Mouse (Mus musculus): ENCODE measurements at regions not wholly inside any gene's neighbourhood (a gene's known extent, or its start where the extent isn't known, plus 50 kb on each side); places are given as distances from the start of the nearest gene placed in this dataset.

DNA sequence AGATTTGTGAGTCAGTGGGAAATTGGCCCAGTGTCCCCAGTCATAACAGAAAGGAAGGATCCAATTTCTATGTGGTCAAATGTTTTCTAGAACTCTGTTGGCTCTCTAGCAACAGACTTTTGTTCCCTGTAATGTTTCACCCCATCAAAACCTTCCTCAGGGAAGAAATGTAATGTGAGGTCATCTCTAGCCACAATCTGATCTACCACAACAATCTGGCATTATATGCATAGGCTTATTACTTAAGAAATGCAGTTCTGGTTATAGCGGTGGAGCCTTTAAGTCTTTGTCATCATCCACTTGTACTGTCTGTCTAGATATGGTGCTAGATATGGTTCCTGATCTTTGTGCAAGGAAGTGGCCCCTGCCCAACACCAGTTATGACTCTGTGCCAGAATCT is 178.4 kb upstream of the Pdzrn3 start:
- peaks cover 8% of the 10 kb centered on the region for H3K4me1 ChIP-seq
- ATAC-seq: no peak
- no peak overlapping the region for H3K4me2 ChIP-seq
- H3K27me3 ChIP-seq: no peaks in the 10 kb centered on the region
- no peaks in the 10 kb centered on the region for H3K36me3 ChIP-seq (ENCODE audit: poor library complexity, severe bottlenecking)
- H3K9ac ChIP-seq: no peak overlapping the region
- no peaks in the 10 kb centered on the region for H3K9me3 ChIP-seq (replicated peaks)
- H3K27ac ChIP-seq: no peak overlapping the region
- 98% methylated on average over 1 of the region's 1 CpGs for WGBS
- H3K4me3 ChIP-seq: no peak overlapping the region

DNA sequence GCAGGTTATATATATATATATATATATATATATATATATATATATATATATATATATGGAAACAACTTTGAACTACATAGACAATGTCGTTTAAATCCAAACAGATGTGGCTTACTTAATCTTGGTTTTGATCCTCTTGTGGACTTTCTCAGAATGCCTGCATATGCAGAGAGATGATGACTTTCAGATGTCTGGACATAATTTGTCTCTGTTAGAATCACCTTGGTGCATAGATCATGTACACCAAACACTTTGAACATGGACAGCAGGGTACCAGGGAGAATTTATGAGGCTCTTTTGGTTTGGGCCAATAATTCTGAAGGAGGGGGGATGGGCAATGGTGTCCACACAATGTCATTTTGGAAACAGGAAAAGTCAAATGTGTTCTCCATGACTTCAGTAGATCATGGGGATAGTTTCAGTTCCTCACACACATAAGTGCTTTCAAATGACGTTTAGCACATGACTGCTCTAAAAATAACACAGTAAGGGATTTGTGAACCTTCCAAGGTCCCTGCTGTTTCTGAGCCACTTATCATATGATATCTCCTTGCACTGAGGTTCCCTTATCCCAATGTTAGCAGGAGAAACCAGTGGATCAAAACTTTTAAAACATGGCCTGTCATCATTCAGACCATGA is 177.4 kb upstream of the Pdzrn3 start:
- no peak overlapping the region for H3K27ac ChIP-seq
- H3K4me3 ChIP-seq: no peak overlapping the region
- no peak for ATAC-seq
- H3K4me1 ChIP-seq: peaks cover 18% of the 10 kb centered on the region
- H3K27me3 ChIP-seq: no peaks in the 10 kb centered on the region
- H3K9ac ChIP-seq: no peak overlapping the region
- no peaks in the 10 kb centered on the region for H3K36me3 ChIP-seq (ENCODE audit: poor library complexity, severe bottlenecking)
- no peak overlapping the region for H3K4me2 ChIP-seq
- WGBS: 64% methylated on average over 2 of the region's 2 CpGs
- no peaks in the 10 kb centered on the region for H3K9me3 ChIP-seq (replicated peaks)

DNA sequence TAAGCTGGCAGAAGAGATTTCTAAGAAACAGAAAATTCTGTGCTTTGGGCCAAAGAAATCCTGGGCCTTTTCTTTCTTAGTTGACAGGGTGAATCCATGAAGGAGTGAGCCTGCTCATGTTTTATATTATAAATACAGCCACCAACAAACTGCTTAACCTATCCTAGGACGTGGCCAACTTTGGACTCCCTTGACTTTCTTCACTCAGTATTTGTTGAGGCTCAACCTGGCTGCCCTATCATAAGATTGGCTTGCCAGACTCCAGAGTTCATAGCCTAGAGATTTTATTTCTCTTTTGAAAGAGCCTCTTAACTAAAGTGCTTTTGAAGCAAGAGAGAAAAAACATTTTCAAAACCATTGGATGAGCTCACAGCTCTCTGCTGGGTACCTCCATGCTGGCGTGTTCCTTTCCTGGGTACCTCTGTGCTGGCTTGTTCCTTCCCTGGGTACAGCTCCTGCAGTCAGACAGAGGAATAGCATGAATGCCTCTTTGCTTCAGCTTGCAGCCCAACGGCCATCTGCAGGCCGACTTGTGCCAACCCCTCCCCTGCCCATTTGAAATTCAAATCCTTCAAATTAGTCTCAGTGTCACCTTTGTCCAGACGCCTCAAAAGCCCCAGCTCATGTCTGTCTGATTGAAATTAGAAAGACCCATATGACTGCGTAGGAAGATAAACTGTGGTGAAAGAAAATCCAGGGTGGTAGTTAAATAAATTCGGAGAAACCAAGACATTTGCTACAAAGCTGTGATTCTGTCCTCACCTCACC is 173.0 kb upstream of the Pdzrn3 start:
- no peak overlapping the region for H3K9ac ChIP-seq
- peak overlapping the region; percentile 6; the same call in 1 of the 2 replicates for H3K27ac ChIP-seq
- H3K9me3 ChIP-seq (replicated peaks): no peaks in the 10 kb centered on the region
- ATAC-seq: peak; percentile 97
- H3K36me3 ChIP-seq (ENCODE audit: poor library complexity, severe bottlenecking): no peaks in the 10 kb centered on the region
- no peaks in the 10 kb centered on the region for H3K27me3 ChIP-seq
- no peak overlapping the region for H3K4me3 ChIP-seq
- H3K4me1 ChIP-seq: peaks cover 18% of the 10 kb centered on the region
- H3K4me2 ChIP-seq: 0 out of 2 replicates have a peak overlapping the region, but pooled peaks have one; percentile 7
- 14% methylated on average over 7 of the region's 7 CpGs for WGBS

GRCm38 (mm10) chr6:101537581-101537980 is 159.9 kb upstream of the Pdzrn3 start:
- no peaks in the 10 kb centered on the region for H3K4me1 ChIP-seq
- no peaks in the 10 kb centered on the region for H3K9me3 ChIP-seq (replicated peaks)
- H3K9ac ChIP-seq: no peak overlapping the region
- no peak overlapping the region for H3K4me3 ChIP-seq
- peaks cover 8% of the 10 kb centered on the region; the same call in 1 of the 2 replicates for H3K27me3 ChIP-seq
- no peaks in the 10 kb centered on the region for H3K36me3 ChIP-seq (ENCODE audit: poor library complexity, severe bottlenecking)
- 88% methylated on average over 5 of the region's 5 CpGs for WGBS
- H3K27ac ChIP-seq: no peak overlapping the region
- no peak overlapping the region for H3K4me2 ChIP-seq
- ATAC-seq: no peak

DNA sequence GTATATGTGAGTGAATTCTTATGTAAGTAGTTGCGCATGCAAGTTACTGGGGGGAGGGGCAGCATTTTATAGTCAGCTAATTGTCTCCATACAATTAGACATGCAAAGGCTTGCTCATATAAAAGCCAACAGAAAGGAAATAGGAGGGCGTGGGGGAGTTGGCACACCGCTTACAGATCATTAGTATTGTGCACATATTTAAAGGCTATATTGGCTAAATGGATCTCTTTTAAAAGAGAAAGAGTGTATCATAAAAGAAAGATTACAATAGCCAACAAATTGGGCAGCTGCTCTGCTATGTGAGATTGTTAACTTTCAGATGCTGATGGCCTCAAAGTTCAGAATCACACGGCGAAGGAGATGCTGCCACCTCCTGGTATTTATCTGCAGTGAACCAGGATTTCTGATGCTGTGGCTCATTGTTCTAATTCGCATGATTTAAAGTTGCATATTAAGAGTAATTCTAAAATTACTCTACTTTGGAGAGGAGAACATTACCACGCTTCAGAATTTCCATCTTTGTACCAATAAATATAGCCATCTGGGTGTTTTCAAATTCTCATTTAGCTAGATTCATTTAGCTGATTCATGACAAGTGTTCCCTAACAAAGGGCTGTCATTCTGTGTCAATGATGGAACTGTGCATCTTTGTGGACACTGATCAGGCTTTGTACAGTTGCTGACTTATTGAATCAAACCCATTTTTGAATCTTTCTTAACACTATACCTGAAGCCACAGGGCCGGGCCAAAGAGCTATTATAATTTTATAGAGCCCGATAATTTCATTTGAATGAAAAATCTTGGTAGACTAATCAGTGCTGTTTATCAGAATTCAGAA is 156.7 kb upstream of the Pdzrn3 start:
- 33% methylated on average over 9 of the region's 9 CpGs for WGBS

DNA sequence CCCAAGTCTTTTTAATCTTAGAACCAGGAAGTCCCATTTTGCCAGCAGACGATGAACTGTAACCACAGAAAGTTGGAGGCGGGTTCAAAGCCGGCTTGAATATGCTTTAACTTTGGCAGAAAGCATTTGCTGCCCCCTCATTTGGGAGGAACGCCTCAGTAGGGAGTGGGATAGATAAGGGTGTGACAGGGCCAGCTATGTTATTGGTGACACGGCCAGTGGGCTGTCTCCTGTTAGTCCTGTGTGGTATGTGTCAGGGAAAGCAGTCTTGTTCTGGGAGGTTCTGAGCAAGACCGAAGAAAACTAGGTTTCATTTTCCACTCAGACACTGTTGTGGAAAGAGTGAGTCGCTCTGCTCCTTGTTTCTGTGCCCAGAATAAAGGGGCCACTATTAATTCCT is 154.7 kb upstream of the Pdzrn3 start:
- Histone ChIP-seq H3K27ac (no peak overlapping the region), H3K36me3 (ENCODE audit: poor library complexity, severe bottlenecking) (no peaks in the 10 kb centered on the region), H3K4me3 (no peak overlapping the region), H3K27me3 (peaks cover 11% of the 10 kb centered on the region; the same call in 1 of the 2 replicates), H3K4me2 (no peak overlapping the region), H3K9ac (no peak overlapping the region), H3K9me3 (replicated peaks) (no peaks in the 10 kb centered on the region), H3K4me1 (peaks cover 9% of the 10 kb centered on the region; the same call in 1 of the 2 replicates)
- ATAC-seq: no peak
- 58% methylated on average over 7 of the region's 7 CpGs for WGBS

More for the DNA sequence above, 156.7 kb upstream of the Pdzrn3 start:
- no peak overlapping the region for H3K27ac ChIP-seq
- peaks cover 11% of the 10 kb centered on the region; the same call in 1 of the 2 replicates for H3K27me3 ChIP-seq
- H3K9ac ChIP-seq: no peak overlapping the region
- peaks cover 9% of the 10 kb centered on the region; the same call in 1 of the 2 replicates for H3K4me1 ChIP-seq
- no peak overlapping the region for H3K4me2 ChIP-seq
- H3K9me3 ChIP-seq (replicated peaks): no peaks in the 10 kb centered on the region
- ATAC-seq: peak; percentile 81
- no peaks in the 10 kb centered on the region for H3K36me3 ChIP-seq (ENCODE audit: poor library complexity, severe bottlenecking)
- no peak overlapping the region for H3K4me3 ChIP-seq

GRCm38 (mm10) chr6:101531914-101532313 is 154.2 kb upstream of the Pdzrn3 start:
- no peaks in the 10 kb centered on the region for H3K36me3 ChIP-seq (ENCODE audit: poor library complexity, severe bottlenecking)
- no peak for ATAC-seq
- WGBS: 58% methylated on average over 5 of the region's 5 CpGs

DNA sequence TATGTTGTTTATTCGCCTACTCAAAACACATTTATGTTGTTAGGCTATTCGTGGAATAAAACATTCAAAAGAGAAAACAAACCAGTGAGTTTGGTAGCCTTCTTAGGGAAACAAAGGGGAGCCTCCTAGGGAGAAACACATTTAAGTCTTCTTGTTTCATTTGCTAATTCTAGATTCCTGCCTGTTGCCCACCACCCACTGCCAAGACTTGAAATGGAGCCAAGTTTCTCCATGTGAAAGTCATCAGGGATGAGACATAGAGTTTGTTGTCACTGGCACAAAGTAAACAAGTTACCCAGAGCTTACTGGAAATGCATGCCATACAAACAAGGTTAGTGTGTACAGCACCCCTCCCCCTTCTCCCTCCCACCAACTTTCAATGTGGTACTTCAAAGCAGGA is 147.4 kb upstream of the Pdzrn3 start:
- Histone ChIP-seq H3K9ac (no peak overlapping the region), H3K36me3 (ENCODE audit: poor library complexity, severe bottlenecking) (no peaks in the 10 kb centered on the region), H3K4me3 (no peak overlapping the region), H3K9me3 (replicated peaks) (no peaks in the 10 kb centered on the region), H3K27ac (no peak overlapping the region), H3K27me3 (no peaks in the 10 kb centered on the region), H3K4me2 (no peak overlapping the region), H3K4me1 (0 out of 2 replicates have a peak, but pooled peaks cover 5% of the 10 kb centered on the region)
- ATAC-seq: no peak
- WGBS: 48% methylated on average over 2 of the region's 2 CpGs

More at GRCm38 (mm10) chr6:101531914-101532313, 154.2 kb upstream of the Pdzrn3 start:
- Histone ChIP-seq H3K27ac (no peak overlapping the region), H3K4me3 (no peak overlapping the region), H3K27me3 (peaks cover 11% of the 10 kb centered on the region; the same call in 1 of the 2 replicates), H3K4me1 (peaks cover 9% of the 10 kb centered on the region; the same call in 1 of the 2 replicates), H3K9me3 (replicated peaks) (no peaks in the 10 kb centered on the region), H3K4me2 (no peak overlapping the region), H3K9ac (no peak overlapping the region)

DNA sequence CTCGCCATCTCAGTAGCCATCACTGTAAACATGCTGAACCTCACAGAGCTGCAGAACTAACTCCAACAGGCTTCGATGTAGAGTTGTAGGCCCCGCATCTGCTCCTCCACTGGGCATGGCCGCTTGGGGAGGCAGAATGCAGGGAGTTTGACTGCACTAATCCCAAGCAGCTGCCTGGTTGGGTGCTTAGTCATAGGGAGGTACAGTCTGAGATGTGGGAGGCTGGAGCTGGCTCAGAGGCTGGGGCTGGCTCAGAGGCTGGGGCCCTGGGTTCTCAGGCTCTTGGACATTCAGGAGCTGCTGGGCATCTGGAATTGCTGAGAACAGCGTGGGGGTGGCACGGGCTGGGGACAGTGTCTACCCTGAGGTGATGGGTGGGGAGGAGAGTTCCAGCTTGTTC is 143.6 kb upstream of the Pdzrn3 start:
- Histone ChIP-seq H3K4me2 (no peak overlapping the region), H3K9me3 (replicated peaks) (no peaks in the 10 kb centered on the region), H3K9ac (no peak overlapping the region), H3K4me3 (no peak overlapping the region), H3K4me1 (0 out of 2 replicates have a peak, but pooled peaks cover 5% of the 10 kb centered on the region), H3K36me3 (ENCODE audit: poor library complexity, severe bottlenecking) (no peaks in the 10 kb centered on the region), H3K27me3 (no peaks in the 10 kb centered on the region), H3K27ac (no peak overlapping the region)
- WGBS: 85% methylated on average over 6 of the region's 6 CpGs
- no peak for ATAC-seq

DNA sequence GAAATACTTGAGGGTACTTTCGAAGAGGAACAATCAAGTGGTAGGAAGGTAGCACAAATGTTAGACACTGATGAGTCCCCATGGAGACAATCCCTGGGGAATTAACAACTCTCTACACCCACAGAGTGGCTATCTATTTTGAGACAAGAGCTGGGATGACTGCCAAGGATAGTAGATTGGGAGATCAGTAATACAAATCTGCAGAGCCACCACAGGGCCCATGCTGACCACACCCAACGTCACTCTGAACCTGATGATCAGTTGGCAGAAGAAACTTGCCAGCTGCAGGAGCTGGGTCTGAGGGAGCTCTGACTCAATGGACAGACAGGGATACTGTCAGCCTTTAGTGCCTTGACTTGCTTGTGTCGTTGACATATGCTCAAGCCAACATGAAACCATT is 143.1 kb upstream of the Pdzrn3 start:
- Histone ChIP-seq H3K4me3 (no peak overlapping the region), H3K4me2 (no peak overlapping the region), H3K36me3 (ENCODE audit: poor library complexity, severe bottlenecking) (no peaks in the 10 kb centered on the region), H3K4me1 (0 out of 2 replicates have a peak, but pooled peaks cover 5% of the 10 kb centered on the region), H3K9ac (no peak overlapping the region), H3K9me3 (replicated peaks) (no peaks in the 10 kb centered on the region), H3K27me3 (no peaks in the 10 kb centered on the region), H3K27ac (no peak overlapping the region)
- ATAC-seq: no peak
- WGBS: 86% methylated on average over 3 of the region's 3 CpGs

- no peak overlapping the region for H3K9ac ChIP-seq
- no peaks in the 10 kb centered on the region for H3K36me3 ChIP-seq (ENCODE audit: poor library complexity, severe bottlenecking)
- no peaks in the 10 kb centered on the region for H3K4me1 ChIP-seq
- H3K4me2 ChIP-seq: no peak overlapping the region
- H3K4me3 ChIP-seq: no peak overlapping the region
- ATAC-seq: no peak
- no peaks in the 10 kb centered on the region for H3K27me3 ChIP-seq
- H3K9me3 ChIP-seq (replicated peaks): no peaks in the 10 kb centered on the region
- WGBS: 70% methylated on average over 9 of the region's 9 CpGs
- H3K27ac ChIP-seq: no peak overlapping the region
Observed at GRCm38 (mm10) chr6:101518904-101519701, 141.4 kb upstream of the Pdzrn3 start.

All from forebrain, embryonic 13.5 days (tissue).